Mouse (Mus musculus): ENCODE data around the gene Zfp747. TPM values are rescaled to one million over a fixed set of nuclear protein-coding genes. Genes with fewer than 3 reads are reported as not detected.

Gene Zfp747
- polyA plus RNA-seq, 1 experiment from 2014 or later = 8.7 TPM

DNA sequence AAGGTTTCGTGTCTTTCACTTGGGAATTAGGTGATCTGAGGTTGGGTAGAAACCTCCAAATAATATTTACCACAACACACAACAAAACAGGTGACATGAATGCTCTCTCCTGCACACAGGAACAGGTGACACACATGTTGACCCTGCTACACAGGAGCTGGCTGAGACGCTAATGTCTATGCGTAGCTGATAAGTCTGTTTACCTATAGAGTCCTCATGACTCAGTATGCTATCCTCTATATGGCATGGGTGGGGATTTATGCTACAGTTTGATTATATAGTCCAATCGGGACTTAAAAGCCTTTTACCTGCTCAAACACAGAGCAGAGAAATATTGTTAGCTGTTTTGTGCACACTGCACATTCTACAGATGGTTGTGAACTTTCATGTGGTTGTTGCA is 15.6 kb downstream of the Zfp747 start:
- 79% methylated on average over 4 of the region's 4 CpGs for WGBS
- no peaks in the 10 kb centered on the region for H3K9me3 ChIP-seq (ENCODE audit: control insufficient read depth, low read length)
- no peak overlapping the region for H3K4me3 ChIP-seq (ENCODE audit: low read length)
- H3K36me3 ChIP-seq (ENCODE audit: control insufficient read depth, insufficient read depth, low read length) = no peaks in the 10 kb centered on the region
- no peak overlapping the region for H3K9ac ChIP-seq (ENCODE audit: low read depth, low read length)
- H3K27me3 ChIP-seq (replicated peaks; ENCODE audit: control insufficient read depth, insufficient read depth, low read length) = peaks cover 5% of the 10 kb centered on the region
- peaks cover 7% of the 10 kb centered on the region for H3K4me1 ChIP-seq (ENCODE audit: control insufficient read depth, insufficient read depth, low read depth, low read length)
- no peak for ATAC-seq
- H3K27ac ChIP-seq (ENCODE audit: low read depth, low read length) = no peak overlapping the region
- no peak overlapping the region for H3K4me2 ChIP-seq (ENCODE audit: low read length)

DNA sequence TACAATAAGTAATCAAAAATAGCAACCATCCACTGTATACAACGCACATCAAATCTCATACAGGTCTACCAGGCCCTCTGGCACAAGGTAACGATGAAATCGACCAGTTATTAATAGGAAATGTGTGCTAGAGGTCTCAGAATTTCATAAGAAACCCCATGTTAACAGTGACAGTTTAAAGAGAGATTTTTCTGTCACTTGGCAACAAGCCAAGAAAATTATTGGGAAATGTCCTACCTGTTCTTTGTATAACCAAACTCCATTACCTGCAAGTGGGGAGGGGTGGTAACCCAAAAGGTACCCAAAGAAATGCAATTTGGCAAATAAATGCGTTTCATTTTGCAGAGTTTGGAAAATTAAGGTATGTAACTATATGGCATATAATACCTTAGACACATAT is 17.4 kb downstream of the Zfp747 start:
- Histone ChIP-seq H3K27me3 (replicated peaks; ENCODE audit: control insufficient read depth, insufficient read depth, low read length) (peaks cover 5% of the 10 kb centered on the region), H3K9me3 (ENCODE audit: control insufficient read depth, low read length) (no peaks in the 10 kb centered on the region), H3K9ac (ENCODE audit: low read depth, low read length) (no peak overlapping the region), H3K36me3 (ENCODE audit: control insufficient read depth, insufficient read depth, low read length) (no peaks in the 10 kb centered on the region), H3K4me3 (ENCODE audit: low read length) (no peak overlapping the region), H3K4me2 (ENCODE audit: low read length) (no peak overlapping the region), H3K4me1 (ENCODE audit: control insufficient read depth, insufficient read depth, low read depth, low read length) (peaks cover 3% of the 10 kb centered on the region), H3K27ac (ENCODE audit: low read depth, low read length) (no peak overlapping the region)
- WGBS = 74% methylated on average over 4 of the region's 4 CpGs
- ATAC-seq = no peak

DNA sequence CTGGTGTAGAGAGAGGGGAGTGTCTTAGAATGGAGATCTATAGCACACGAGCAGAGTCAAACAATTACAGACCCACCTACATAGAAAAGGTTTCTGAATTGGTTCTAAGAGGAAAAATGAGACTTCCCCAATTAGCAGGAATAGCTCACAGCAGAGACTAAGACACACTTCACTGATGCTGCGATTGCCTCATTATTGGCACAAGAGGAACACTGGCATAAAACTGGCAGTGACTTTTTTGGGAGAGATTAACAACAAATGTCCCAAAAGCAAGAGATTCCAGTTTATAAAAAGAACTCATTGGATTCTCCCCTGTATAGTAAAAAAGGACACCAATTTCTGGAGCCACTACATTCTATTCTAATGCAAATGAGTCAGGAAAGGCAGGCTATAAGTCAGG is 18.0 kb downstream of the Zfp747 start:
- Histone ChIP-seq H3K4me1 (ENCODE audit: control insufficient read depth, insufficient read depth, low read depth, low read length) (no peaks in the 10 kb centered on the region), H3K9me3 (ENCODE audit: control insufficient read depth, low read length) (no peaks in the 10 kb centered on the region), H3K27ac (ENCODE audit: low read depth, low read length) (no peak overlapping the region), H3K4me3 (ENCODE audit: low read length) (no peak overlapping the region), H3K9ac (ENCODE audit: low read depth, low read length) (no peak overlapping the region), H3K36me3 (ENCODE audit: control insufficient read depth, insufficient read depth, low read length) (no peaks in the 10 kb centered on the region), H3K27me3 (replicated peaks; ENCODE audit: control insufficient read depth, insufficient read depth, low read length) (peaks cover 5% of the 10 kb centered on the region), H3K4me2 (ENCODE audit: low read length) (no peak overlapping the region)
- 50% methylated on average over 2 of the region's 2 CpGs for WGBS
- no peak for ATAC-seq

DNA sequence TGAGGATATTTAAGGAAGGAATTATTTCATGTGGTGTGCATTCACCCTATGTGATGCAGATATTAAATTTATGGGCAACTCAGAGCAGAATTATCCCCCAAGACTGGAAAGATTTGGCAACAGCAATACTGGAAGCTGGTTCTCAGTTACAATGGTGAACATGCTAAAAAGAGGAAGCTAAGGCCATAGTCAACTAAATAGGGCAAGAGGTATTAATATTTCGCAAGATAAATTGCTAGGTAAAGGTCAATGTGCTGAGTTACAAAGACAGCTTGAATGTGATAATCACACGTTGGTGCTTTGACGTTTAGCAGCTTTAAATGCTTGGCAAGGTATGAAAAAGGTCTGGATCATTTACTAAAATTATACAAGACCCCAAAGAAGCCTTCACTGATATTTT is 20.1 kb downstream of the Zfp747 start:
- Histone ChIP-seq H3K4me2 (ENCODE audit: low read length) (no peak overlapping the region), H3K27me3 (replicated peaks; ENCODE audit: control insufficient read depth, insufficient read depth, low read length) (peaks cover 5% of the 10 kb centered on the region), H3K4me1 (ENCODE audit: control insufficient read depth, insufficient read depth, low read depth, low read length) (no peaks in the 10 kb centered on the region), H3K36me3 (ENCODE audit: control insufficient read depth, insufficient read depth, low read length) (no peaks in the 10 kb centered on the region), H3K9me3 (ENCODE audit: control insufficient read depth, low read length) (no peaks in the 10 kb centered on the region), H3K4me3 (ENCODE audit: low read length) (no peak overlapping the region), H3K9ac (ENCODE audit: low read depth, low read length) (no peak overlapping the region), H3K27ac (ENCODE audit: low read depth, low read length) (no peak overlapping the region)
- 70% methylated on average over 3 of the region's 3 CpGs for WGBS
- no peak for ATAC-seq

DNA sequence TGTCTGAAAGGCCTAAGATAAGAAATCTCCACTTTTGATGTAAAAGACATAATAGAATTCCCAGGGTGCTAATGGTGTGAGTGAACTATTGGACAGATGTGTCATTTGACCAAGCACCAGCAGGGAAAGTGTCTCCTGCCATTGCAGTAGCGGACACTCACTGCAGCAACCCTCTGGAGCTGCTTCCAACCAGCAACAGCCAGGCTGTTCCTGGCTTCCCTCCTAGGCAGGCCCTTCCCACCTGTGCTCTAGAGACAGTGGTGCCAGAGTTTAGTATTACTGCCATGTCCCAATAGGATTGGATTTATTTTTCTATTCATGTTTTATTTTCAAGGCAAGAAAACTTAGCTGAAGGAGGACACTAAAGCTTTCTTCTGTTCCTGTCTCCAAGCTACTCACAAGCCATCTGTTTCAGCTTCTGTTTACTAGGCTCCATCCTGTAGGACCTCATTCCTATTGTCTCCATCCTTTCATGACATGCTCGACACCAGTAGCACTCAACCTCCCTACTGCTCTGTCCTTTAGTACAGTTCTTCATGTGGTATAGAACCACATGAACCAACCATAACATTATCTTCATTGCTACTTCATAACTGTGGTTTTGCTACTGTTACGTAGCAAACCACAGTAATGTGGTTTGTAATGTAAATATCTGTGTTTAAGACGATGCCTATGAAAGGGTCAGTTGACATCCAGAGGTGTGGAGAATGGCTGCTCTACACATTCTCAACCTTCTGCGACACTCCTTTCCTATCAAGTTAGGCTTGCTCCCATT is 24.4 kb downstream of the Zfp747 start:
- 90% methylated on average over 5 of the region's 5 CpGs for WGBS
- H3K9me3 ChIP-seq (ENCODE audit: control insufficient read depth, low read length) = no peaks in the 10 kb centered on the region
- ATAC-seq = no peak

DNA sequence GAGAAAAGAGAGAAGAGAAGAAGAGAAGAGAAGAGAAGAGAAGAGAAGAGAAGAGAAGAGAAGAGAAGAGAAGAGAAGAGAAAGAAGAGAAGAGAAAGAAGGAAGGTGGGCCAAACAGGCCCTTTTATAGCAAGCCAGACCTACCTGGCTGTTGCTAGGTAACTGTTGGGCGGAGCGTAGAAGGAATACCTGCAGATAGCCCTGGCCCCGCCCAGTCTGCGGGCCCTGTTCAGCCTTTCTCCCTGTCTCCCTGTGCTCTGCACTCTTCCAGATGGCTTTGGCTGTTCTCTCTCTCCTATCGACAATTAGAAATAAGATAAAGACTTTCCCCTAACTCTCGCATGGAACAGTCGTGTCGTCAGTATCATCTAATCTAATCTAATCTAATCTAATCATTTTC is 29.2 kb downstream of the Zfp747 start:
- Histone ChIP-seq H3K27ac (ENCODE audit: low read depth, low read length) (no peak overlapping the region), H3K4me2 (ENCODE audit: low read length) (peak overlapping the region; percentile 73), H3K36me3 (ENCODE audit: control insufficient read depth, insufficient read depth, low read length) (peaks cover 11% of the 10 kb centered on the region), H3K9ac (ENCODE audit: low read depth, low read length) (no peak overlapping the region; the same call in 1 of the 2 replicates), H3K4me3 (ENCODE audit: low read length) (peak overlapping the region; percentile 95), H3K9me3 (ENCODE audit: control insufficient read depth, low read length) (no peaks in the 10 kb centered on the region), H3K4me1 (ENCODE audit: control insufficient read depth, insufficient read depth, low read depth, low read length) (peaks cover 20% of the 10 kb centered on the region), H3K27me3 (replicated peaks; ENCODE audit: control insufficient read depth, insufficient read depth, low read length) (no peaks in the 10 kb centered on the region)
- no peak for ATAC-seq
- WGBS = 14% methylated on average over 8 of the region's 8 CpGs

More for the DNA sequence above, 24.4 kb downstream of the Zfp747 start:
- H3K4me2 ChIP-seq (ENCODE audit: low read length) = no peak overlapping the region
- H3K4me3 ChIP-seq (ENCODE audit: low read length) = no peak overlapping the region
- no peak overlapping the region for H3K9ac ChIP-seq (ENCODE audit: low read depth, low read length)
- H3K4me1 ChIP-seq (ENCODE audit: control insufficient read depth, insufficient read depth, low read depth, low read length) = peaks cover 6% of the 10 kb centered on the region
- no peaks in the 10 kb centered on the region for H3K27me3 ChIP-seq (replicated peaks; ENCODE audit: control insufficient read depth, insufficient read depth, low read length)
- no peak overlapping the region for H3K27ac ChIP-seq (ENCODE audit: low read depth, low read length)
- no peaks in the 10 kb centered on the region for H3K36me3 ChIP-seq (ENCODE audit: control insufficient read depth, insufficient read depth, low read length)

DNA sequence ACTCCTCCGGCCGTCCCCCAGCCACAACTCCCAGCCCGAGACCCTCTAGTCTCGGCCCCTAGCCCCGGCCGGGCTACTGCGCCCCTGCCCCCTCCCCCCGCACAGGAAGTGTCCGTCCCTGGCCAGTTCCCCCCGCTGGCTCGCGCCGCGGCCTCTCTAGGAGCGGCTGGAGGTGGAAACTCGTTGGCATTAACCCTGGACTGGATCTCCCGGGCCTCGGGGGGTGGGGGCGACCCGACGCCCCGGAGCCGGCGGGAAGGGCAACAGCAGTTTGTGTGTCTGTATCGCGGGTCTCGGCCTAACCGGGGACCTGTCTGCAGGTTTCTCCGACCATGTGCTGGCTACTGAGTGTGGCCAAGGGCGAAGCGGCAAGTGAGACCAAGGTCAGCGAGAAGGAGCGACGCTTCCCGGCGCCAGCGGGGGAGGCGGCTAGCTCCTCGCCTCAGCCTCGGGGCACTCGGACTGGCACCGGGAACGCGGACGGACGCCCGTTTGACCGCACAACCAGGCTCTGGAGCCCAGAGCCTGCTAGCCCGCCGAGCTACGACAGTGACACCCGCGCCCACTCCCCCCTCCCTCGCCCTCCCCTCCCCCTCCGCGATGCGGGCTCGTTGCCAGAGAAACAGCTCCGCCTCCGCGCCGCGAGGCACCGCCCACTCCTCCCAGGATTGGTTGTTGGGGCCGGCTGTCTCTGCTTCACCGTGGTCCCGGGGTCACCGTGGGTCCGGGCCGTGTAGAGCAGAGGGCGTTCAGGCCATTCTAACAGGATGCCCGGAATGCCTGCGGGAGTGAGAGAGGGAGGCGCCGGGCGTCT is 30.1 kb downstream of the Zfp747 start, which contains the start of gene Zfp768:
Gene Zfp768, minus strand, starts transcription at position 78 of the 814 bp plus-strand sequence.
- ATAC-seq = peak; percentile 90
- Histone ChIP-seq H3K4me3 (ENCODE audit: low read length) (peak within 1 kb of the TSS; percentile 95), H3K36me3 (ENCODE audit: control insufficient read depth, insufficient read depth, low read length) (peaks cover 11% of the 10 kb centered on the region), H3K9ac (ENCODE audit: low read depth, low read length) (peak within 1 kb of the TSS; percentile 97), H3K27ac (ENCODE audit: low read depth, low read length) (peak within 1 kb of the TSS; percentile 98), H3K4me2 (ENCODE audit: low read length) (peak within 1 kb of the TSS; percentile 73), H3K27me3 (replicated peaks; ENCODE audit: control insufficient read depth, insufficient read depth, low read length) (no peaks in the 10 kb centered on the region), H3K4me1 (ENCODE audit: control insufficient read depth, insufficient read depth, low read depth, low read length) (peaks cover 20% of the 10 kb centered on the region), H3K9me3 (ENCODE audit: control insufficient read depth, low read length) (no peaks in the 10 kb centered on the region)
- WGBS = under 1% methylated on average over 73 of the region's 76 CpGs

DNA sequence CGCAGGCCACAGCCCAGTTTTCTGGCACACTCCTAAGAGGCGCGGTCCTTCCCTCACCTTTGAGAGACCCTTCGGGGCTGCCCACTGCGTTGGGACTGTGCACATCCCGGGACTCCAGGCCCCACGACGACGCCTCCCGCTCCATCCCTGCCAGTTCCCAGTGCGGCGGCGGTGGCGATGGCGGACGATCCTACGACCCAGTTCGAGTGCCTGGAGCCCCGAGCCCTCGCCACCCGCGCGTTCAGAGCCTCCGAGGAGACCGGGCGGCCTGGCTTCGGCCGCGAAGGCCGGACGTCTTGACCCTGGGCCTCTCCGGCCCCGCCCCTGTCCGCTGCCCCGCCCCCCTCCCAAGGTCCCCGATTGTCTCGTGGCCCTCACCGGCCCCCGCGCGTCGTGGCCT is 30.8 kb downstream of the Zfp747 start:
- Histone ChIP-seq H3K4me2 (ENCODE audit: low read length) (peak overlapping the region; percentile 73), H3K4me1 (ENCODE audit: control insufficient read depth, insufficient read depth, low read depth, low read length) (peaks cover 20% of the 10 kb centered on the region), H3K9me3 (ENCODE audit: control insufficient read depth, low read length) (no peaks in the 10 kb centered on the region), H3K4me3 (ENCODE audit: low read length) (peak overlapping the region; percentile 95), H3K27me3 (replicated peaks; ENCODE audit: control insufficient read depth, insufficient read depth, low read length) (no peaks in the 10 kb centered on the region), H3K27ac (ENCODE audit: low read depth, low read length) (peak overlapping the region; percentile 98), H3K9ac (ENCODE audit: low read depth, low read length) (peak overlapping the region; percentile 97), H3K36me3 (ENCODE audit: control insufficient read depth, insufficient read depth, low read length) (peaks cover 11% of the 10 kb centered on the region)
- peak; percentile 46 for ATAC-seq
- under 1% methylated on average over 31 of the region's 42 CpGs for WGBS

DNA sequence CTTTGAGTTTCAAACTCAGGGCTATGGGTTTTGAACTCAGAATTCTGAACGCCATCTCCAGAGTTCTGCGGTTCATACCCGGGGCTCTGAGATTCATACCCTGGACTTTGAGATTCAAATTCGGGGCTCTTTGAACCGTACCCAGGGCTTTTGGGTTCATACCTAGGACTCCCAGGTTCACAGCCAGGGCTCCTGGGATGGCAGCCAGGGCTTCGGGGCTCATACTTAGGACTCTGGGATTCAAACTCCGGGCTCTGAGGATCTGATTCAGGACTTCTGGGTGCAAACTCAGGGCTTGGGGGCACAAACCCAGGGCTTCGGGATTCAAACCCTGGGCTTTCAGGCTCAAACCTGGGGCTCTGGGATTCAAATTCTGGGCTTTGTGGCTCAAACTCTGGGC is 31.5 kb downstream of the Zfp747 start:
- WGBS = 89% methylated on average over 8 of the region's 8 CpGs
- Histone ChIP-seq H3K4me2 (ENCODE audit: low read length) (peak overlapping the region; percentile 73), H3K4me3 (ENCODE audit: low read length) (peak overlapping the region; percentile 95), H3K27me3 (replicated peaks; ENCODE audit: control insufficient read depth, insufficient read depth, low read length) (no peaks in the 10 kb centered on the region), H3K9ac (ENCODE audit: low read depth, low read length) (peak overlapping the region; percentile 97; the same call in 1 of the 2 replicates), H3K27ac (ENCODE audit: low read depth, low read length) (no peak overlapping the region), H3K36me3 (ENCODE audit: control insufficient read depth, insufficient read depth, low read length) (peaks cover 11% of the 10 kb centered on the region), H3K4me1 (ENCODE audit: control insufficient read depth, insufficient read depth, low read depth, low read length) (peaks cover 20% of the 10 kb centered on the region), H3K9me3 (ENCODE audit: control insufficient read depth, low read length) (no peaks in the 10 kb centered on the region)
- ATAC-seq = no peak
